Mouse (Mus musculus) adrenal gland, adult (tissue): Measurements from ENCODE around the gene Rai14.
A peak's percentile ranks its signal among the peaks of the same experiment; 100 is the strongest.

Experiments used
- DNase-seq, 2 experiments: peaks; one replicate each; pipeline ENCODE4 v3.0.0; 2022 to 2023; ENCODE audit warnings: low spot score in 1 of 2; ENCODE audit not compliant: inconsistent age in 2 of 2

Gene Rai14

GRCm38 (mm10) chr15:10721259-10721781 is 6.9 kb upstream of the Rai14 start:
- no peak for DNase-seq

- DNase-seq: no peak
Observed at GRCm38 (mm10) chr15:10720671-10721070, 6.2 kb upstream of the Rai14 start.

GRCm38 (mm10) chr15:10720188-10720587 is 5.8 kb upstream of the Rai14 start:
- no peak for DNase-seq

- no peak for DNase-seq
Observed at GRCm38 (mm10) chr15:10719511-10719910, 5.1 kb upstream of the Rai14 start.

GRCm38 (mm10) chr15:10718763-10719162 is 4.3 kb upstream of the Rai14 start:
- peak; percentile 42 to 61 for DNase-seq

- DNase-seq: no peak
Observed at GRCm38 (mm10) chr15:10717284-10717683, 2.9 kb upstream of the Rai14 start.

GRCm38 (mm10) chr15:10715966-10716365 is 1.5 kb upstream of the Rai14 start:
- no peak for DNase-seq

- DNase-seq: peak in 1 of 2 experiments; percentile 64
Observed at GRCm38 (mm10) chr15:10715139-10715505, 698 bp upstream of the Rai14 start.

- peak; percentile 49 to 73 for DNase-seq
Observed at GRCm38 (mm10) chr15:10713626-10714316, 653 bp downstream of the Rai14 start.

GRCm38 (mm10) chr15:10713181-10713625 is 1.2 kb downstream of the Rai14 start:
- DNase-seq: peak in 1 of 2 experiments; percentile 53

GRCm38 (mm10) chr15:10712288-10712687 is 2.1 kb downstream of the Rai14 start:
- DNase-seq: no peak

- no peak for DNase-seq
Observed at GRCm38 (mm10) chr15:10711231-10711630, 3.2 kb downstream of the Rai14 start.

- DNase-seq: no peak
Observed at GRCm38 (mm10) chr15:10708591-10709272, 5.7 kb downstream of the Rai14 start.

GRCm38 (mm10) chr15:10707109-10707508 is 7.3 kb downstream of the Rai14 start:
- no peak for DNase-seq

- DNase-seq: no peak
Observed at GRCm38 (mm10) chr15:10706414-10706813, 8.0 kb downstream of the Rai14 start.

- DNase-seq: no peak
Observed at GRCm38 (mm10) chr15:10705752-10706151, 8.7 kb downstream of the Rai14 start.

GRCm38 (mm10) chr15:10704328-10704727 is 10.1 kb downstream of the Rai14 start:
- peak; percentile 81 to 84 for DNase-seq

GRCm38 (mm10) chr15:10701571-10701970 is 12.9 kb downstream of the Rai14 start:
- DNase-seq: no peak

- DNase-seq: no peak
Observed at GRCm38 (mm10) chr15:10700891-10701466, 13.4 kb downstream of the Rai14 start.

- DNase-seq: no peak
Observed at GRCm38 (mm10) chr15:10696478-10697234, 17.8 kb downstream of the Rai14 start.

- peak; percentile 38 to 72 for DNase-seq
Observed at GRCm38 (mm10) chr15:10692627-10693026, 21.8 kb downstream of the Rai14 start.
